Mouse (Mus musculus): ENCODE measurements around the gene Cts6. TPM values are rescaled to one million over a fixed set of nuclear protein-coding genes. Genes with fewer than 3 reads are reported as not detected.
"Not testable (repeated sequence)": the region's sequence is repeated elsewhere in the genome, so short reads cannot be mapped to it uniquely, and the experiment has no call there.

The Cts6 gene
- not detected in 2 replicates for polyA plus RNA-seq (2015; fragmentation: Nextera tagmentation; extraction: Ambion mirVana)

DNA sequence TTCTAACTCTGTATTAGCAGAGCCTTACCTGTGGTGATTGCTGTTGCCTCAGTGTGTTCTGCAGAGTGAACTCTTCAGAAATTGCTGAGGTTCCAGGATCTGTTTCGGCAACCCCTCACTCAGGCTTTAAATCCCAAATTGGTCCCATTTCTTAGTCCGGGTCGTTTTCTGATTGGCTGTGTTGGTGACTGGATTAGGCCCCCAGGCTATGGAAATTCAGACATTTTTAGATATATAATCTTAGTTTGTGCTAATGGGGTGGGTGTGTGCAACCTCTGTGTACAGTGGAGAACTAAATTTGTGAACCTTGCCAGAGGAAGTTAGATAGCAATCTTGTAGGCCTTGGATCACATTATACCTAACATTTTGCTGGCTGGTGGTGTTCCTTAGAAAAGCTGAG, at the start of gene Cts6:
TSS of gene Cts6 (minus strand) at position 101 of the 400 bp plus-strand sequence.
- Histone ChIP-seq H3K36me3 (replicated peaks) (no peaks in the 10 kb centered on the region), H3K27ac (replicated peaks) (no peak within 1 kb of the TSS), H3K9ac (no peak within 1 kb of the TSS), H3K27me3 (no peaks in the 10 kb centered on the region), H3K4me3 (replicated peaks) (no peak within 1 kb of the TSS), H3K4me1 (replicated peaks) (no peaks in the 10 kb centered on the region), H3K9me3 (replicated peaks) (no peaks in the 10 kb centered on the region), H3K4me2 (no peak within 1 kb of the TSS)
- WGBS (ENCODE audit: insufficient replicate concordance), result 61% methylated on average over 3 of the region's 3 CpGs
- no peak for ATAC-seq (ENCODE audit: insufficient read depth)

DNA sequence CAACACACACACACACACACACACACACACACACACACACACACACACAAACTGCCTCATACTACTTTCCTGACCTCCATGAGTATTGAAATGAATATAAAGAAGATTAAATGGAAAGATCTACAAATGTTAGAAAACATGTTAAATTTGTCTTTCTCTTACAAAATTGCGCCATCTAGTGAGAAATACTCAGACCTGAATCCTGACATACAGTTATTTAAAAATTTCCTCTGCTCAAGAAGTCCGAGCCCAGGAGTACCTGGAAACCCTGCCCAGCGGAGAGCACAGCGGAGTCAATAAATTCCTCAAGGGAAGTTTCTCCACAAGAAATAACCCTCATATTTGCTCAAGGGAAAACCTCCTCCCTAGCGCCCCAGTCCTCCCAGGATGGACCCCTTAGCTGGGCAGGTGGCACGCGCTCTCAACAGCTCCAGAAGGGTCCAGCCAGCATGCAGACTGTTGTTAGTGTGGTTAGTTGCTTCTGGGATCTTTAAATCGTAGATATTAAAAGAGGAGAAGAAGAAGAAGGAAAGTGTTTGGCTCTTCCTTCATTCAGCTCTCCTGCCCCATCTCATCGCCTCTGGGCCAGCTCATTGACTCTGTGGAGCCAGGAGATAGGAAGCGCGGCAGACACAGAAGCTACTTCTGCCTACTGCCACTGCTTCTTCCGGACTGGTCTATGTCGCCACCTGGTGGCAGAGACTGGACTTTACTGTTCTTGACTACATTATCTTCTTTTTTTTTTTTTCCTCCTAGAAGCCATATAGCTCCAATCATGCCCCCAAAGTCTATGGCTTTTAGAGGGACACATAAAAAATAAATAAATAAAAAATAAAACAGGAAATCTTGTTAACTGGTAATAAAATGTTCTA, 38.1 kb upstream of the Cts6 start:
- Histone ChIP-seq H3K9ac (no peak overlapping the region), H3K36me3 (replicated peaks) (no peaks in the 10 kb centered on the region), H3K4me1 (replicated peaks) (no peaks in the 10 kb centered on the region), H3K27ac (replicated peaks) (no peak overlapping the region), H3K4me2 (no peak overlapping the region), H3K4me3 (replicated peaks) (no peak overlapping the region), H3K9me3 (replicated peaks) (no peaks in the 10 kb centered on the region), H3K27me3 (no peaks in the 10 kb centered on the region)
- WGBS (ENCODE audit: insufficient replicate concordance), result 37% methylated on average over 13 of the region's 13 CpGs
- no peak for ATAC-seq (ENCODE audit: insufficient read depth)

DNA sequence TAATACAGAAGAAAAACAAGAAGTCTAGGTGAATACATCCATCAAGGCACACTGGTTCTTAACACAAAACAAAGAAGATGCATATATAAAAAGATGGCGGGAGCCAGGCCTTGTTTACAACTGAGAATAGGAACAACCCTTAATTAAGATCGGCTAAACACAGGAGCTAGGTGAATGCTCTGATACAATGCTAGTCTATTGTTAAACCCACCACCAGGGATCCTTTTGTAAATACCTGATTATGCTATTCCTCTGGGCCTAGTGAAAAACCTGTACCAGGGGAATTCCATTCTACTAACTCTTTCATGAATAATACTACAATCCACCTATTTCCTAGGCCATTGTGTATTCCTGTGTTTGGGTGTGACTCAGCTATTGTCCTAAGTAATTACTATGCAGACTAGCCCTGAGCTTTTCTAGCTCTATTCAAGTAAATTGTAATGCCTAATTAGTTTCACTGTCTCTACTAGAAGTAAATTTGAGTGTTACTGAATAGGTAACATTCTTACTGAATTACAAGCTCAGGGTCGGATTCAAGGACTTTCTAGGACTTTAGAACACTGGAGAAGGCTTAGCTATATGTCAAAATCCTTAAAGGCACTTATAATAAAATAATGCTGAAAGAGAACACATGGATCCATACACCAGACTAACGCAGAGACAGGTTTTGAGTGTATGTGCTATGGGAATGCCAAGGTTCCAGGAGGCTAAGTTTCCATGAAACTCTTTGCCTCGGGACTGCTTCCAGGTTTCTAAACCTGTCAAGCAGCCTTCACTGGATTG, 17.9 kb downstream of the Cts6 start:
- not testable (repeated sequence) for H3K27me3 ChIP-seq; H3K27ac ChIP-seq (replicated peaks); H3K4me2 ChIP-seq; H3K4me1 ChIP-seq (replicated peaks); H3K4me3 ChIP-seq (replicated peaks); ATAC-seq (ENCODE audit: insufficient read depth); H3K9me3 ChIP-seq (replicated peaks); H3K9ac ChIP-seq; H3K36me3 ChIP-seq (replicated peaks)
- WGBS (ENCODE audit: insufficient replicate concordance), result 55% methylated on average over 5 of the region's 5 CpGs

DNA sequence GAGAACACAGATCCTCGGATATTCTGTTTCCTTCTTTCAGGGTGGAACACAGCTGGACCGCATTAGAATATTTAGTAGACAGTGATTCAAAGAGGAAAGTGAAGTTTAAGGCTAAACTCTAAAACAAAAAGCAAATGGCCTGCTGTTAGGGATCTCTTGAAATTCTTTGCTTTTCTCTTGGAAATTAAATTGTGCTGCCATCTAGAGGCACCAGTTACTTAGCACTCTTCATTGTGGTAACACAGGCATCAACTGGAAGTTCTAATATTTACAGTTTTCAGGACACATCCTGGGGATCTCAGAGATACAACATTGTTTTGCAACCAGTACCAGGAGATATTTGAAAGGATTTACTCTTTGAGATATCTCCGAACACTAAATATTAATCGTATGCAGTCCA, 38.6 kb downstream of the Cts6 start:
- no peak for ATAC-seq (ENCODE audit: insufficient read depth)
- WGBS (ENCODE audit: insufficient replicate concordance), result 59% methylated on average over 4 of the region's 4 CpGs

DNA sequence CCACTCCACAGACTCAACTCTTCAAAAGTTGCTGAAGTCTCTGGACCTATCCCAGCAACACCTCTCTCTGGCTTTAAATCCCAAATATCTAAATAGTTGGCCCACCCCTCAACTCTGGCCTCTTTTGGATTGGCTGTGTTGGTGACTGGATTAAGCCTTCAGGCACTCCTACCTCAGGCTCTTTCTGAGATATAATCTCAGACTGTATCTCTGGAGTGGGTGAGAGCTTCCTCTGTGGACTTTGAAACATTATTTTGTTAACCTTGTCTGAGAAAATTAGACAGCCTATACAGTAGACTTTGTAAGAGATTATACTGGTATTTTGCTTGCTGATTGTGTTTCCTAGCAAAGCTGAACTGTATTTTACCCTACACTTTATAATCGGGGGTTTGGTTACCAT, 39.1 kb downstream of the Cts6 start, which contains the start of gene Ctsr:
TSS of gene Ctsr (minus strand) at position 101 of the 400 bp plus-strand sequence.
- no peaks in the 10 kb centered on the region for H3K9me3 ChIP-seq (replicated peaks)
- H3K27me3 ChIP-seq, result no peaks in the 10 kb centered on the region
- H3K4me3 ChIP-seq (replicated peaks), result no peak within 1 kb of the TSS
- no peak within 1 kb of the TSS for H3K27ac ChIP-seq (replicated peaks)
- 43% methylated on average over 1 of the region's 1 CpGs for WGBS (ENCODE audit: insufficient replicate concordance)
- ATAC-seq (ENCODE audit: insufficient read depth), result no peak
- H3K4me1 ChIP-seq (replicated peaks), result no peaks in the 10 kb centered on the region
- no peak within 1 kb of the TSS for H3K4me2 ChIP-seq
- H3K36me3 ChIP-seq (replicated peaks), result no peaks in the 10 kb centered on the region
- H3K9ac ChIP-seq, result no peak within 1 kb of the TSS

More for the DNA sequence above, 38.6 kb downstream of the Cts6 start:
- Histone ChIP-seq H3K27ac (replicated peaks) (no peak overlapping the region), H3K36me3 (replicated peaks) (no peaks in the 10 kb centered on the region), H3K4me3 (replicated peaks) (no peak overlapping the region), H3K9me3 (replicated peaks) (no peaks in the 10 kb centered on the region), H3K9ac (no peak overlapping the region), H3K27me3 (no peaks in the 10 kb centered on the region), H3K4me1 (replicated peaks) (no peaks in the 10 kb centered on the region), H3K4me2 (no peak overlapping the region)

Other genes with a start within 250 kb of the Cts6 start
- not detected in 2 replicates for gene Ctsj, start 197.5 kb downstream of the Cts6 start, polyA plus RNA-seq (2015; fragmentation: Nextera tagmentation; extraction: Ambion mirVana)
- not detected in 2 replicates for gene Ctsq, start 162.8 kb downstream of the Cts6 start, polyA plus RNA-seq (2015; fragmentation: Nextera tagmentation; extraction: Ambion mirVana)
- gene Ctsr, start 39.2 kb downstream of the Cts6 start, polyA plus RNA-seq (2015; fragmentation: Nextera tagmentation; extraction: Ambion mirVana), result not detected in 2 replicates
- gene Cts8, start 51.9 kb upstream of the Cts6 start, polyA plus RNA-seq (2015; fragmentation: Nextera tagmentation; extraction: Ambion mirVana), result not detected in 2 replicates
- not detected in 2 replicates for gene Gm49398, start 85.4 kb upstream of the Cts6 start, polyA plus RNA-seq (2015; fragmentation: Nextera tagmentation; extraction: Ambion mirVana)
- gene Cts7, start 154.8 kb upstream of the Cts6 start, polyA plus RNA-seq (2015; fragmentation: Nextera tagmentation; extraction: Ambion mirVana), result not detected in 2 replicates

Measured in liver, embryonic 15.5 days (tissue).